In genomic region chr17:56009962-56010240, GRCm38 (mm10) we compare ENCODE assay signal across 9 mouse cellular contexts. TPM values are rescaled to one million over a fixed set of nuclear protein-coding genes. Genes with fewer than 3 reads are reported as not detected.
DNase-seq lines count a peak whose midpoint lies in the region; ATAC-seq lines count a peak whose summit lies in the region.
"Had no signal": no experiment of that assay in that cellular context is flagged by ENCODE, and none has a peak within 500 bp of the region (broad histone marks: within the 10 kb centered on the region; RNA-seq: fewer than 3 reads in every experiment).

No protein-coding gene starts in this region.

- no peaks in the 10 kb centered on the region for H3K9me3 ChIP-seq in kidney, embryonic 15.5 days (replicated peaks)
- H3K9me3 ChIP-seq in embryonic facial prominence, embryonic 12.5 days = no peaks in the 10 kb centered on the region
- no peaks in the 10 kb centered on the region for H3K9me3 ChIP-seq in intestine, embryonic 15.5 days
- H3K9me3 ChIP-seq in neural tube, embryonic 12.5 days = no peaks in the 10 kb centered on the region

- 39% methylated on average over 2 of the region's 2 CpGs for WGBS in kidney, embryonic 15.5 days
- 27% methylated on average over 2 of the region's 2 CpGs for WGBS in embryonic facial prominence, embryonic 12.5 days
- WGBS in intestine, embryonic 15.5 days = 41% methylated on average over 2 of the region's 2 CpGs
- 52% methylated on average over 2 of the region's 2 CpGs for WGBS in neural tube, embryonic 12.5 days

- H3K4me1 ChIP-seq in kidney, embryonic 15.5 days = peaks cover 37% of the 10 kb centered on the region
- peaks cover 27% of the 10 kb centered on the region for H3K4me1 ChIP-seq in embryonic facial prominence, embryonic 12.5 days
- H3K4me1 ChIP-seq in intestine, embryonic 15.5 days (replicated peaks) = peaks cover 22% of the 10 kb centered on the region
- H3K4me1 ChIP-seq in neural tube, embryonic 12.5 days = peaks cover 24% of the 10 kb centered on the region

- ATAC-seq in kidney, embryonic 15.5 days (replicated peaks; ENCODE audit: low FRiP score) = no peak
- no peak for ATAC-seq in embryonic facial prominence, embryonic 12.5 days (ENCODE audit: insufficient number of reproducible peaks, insufficient read depth, low FRiP score, low TSS enrichment)
- ATAC-seq in intestine, embryonic 15.5 days = no peak
- ATAC-seq in neural tube, embryonic 12.5 days (ENCODE audit: low FRiP score, low read depth) = no peak
- ATAC-seq in monocyte, adult 5-6 weeks (replicated peaks; ENCODE audit: insufficient number of reproducible peaks, low FRiP score, low TSS enrichment, poor library complexity, severe bottlenecking) = no peak

- H3K36me3 ChIP-seq in kidney, embryonic 15.5 days = peaks cover 35% of the 10 kb centered on the region
- H3K36me3 ChIP-seq in embryonic facial prominence, embryonic 12.5 days = peaks cover 38% of the 10 kb centered on the region
- H3K36me3 ChIP-seq in intestine, embryonic 15.5 days = peaks cover 10% of the 10 kb centered on the region
- peaks cover 36% of the 10 kb centered on the region for H3K36me3 ChIP-seq in neural tube, embryonic 12.5 days

- peak overlapping the region; percentile 94 for H3K4me3 ChIP-seq in kidney, embryonic 15.5 days (replicated peaks)
- H3K4me3 ChIP-seq in embryonic facial prominence, embryonic 12.5 days = peak overlapping the region; percentile 82
- H3K4me3 ChIP-seq in intestine, embryonic 15.5 days (replicated peaks) = peak overlapping the region; percentile 96
- H3K4me3 ChIP-seq in neural tube, embryonic 12.5 days = peak overlapping the region; percentile 68

- peak overlapping the region; percentile 92 for H3K9ac ChIP-seq in kidney, embryonic 15.5 days
- peak overlapping the region; percentile 85 for H3K9ac ChIP-seq in embryonic facial prominence, embryonic 12.5 days
- peak overlapping the region; percentile 83 for H3K9ac ChIP-seq in intestine, embryonic 15.5 days
- peak overlapping the region; percentile 73 for H3K9ac ChIP-seq in neural tube, embryonic 12.5 days

- H3K27me3 ChIP-seq in kidney, embryonic 15.5 days = no peaks in the 10 kb centered on the region
- H3K27me3 ChIP-seq in embryonic facial prominence, embryonic 12.5 days = no peaks in the 10 kb centered on the region
- H3K27me3 ChIP-seq in intestine, embryonic 15.5 days (replicated peaks) = no peaks in the 10 kb centered on the region
- no peaks in the 10 kb centered on the region for H3K27me3 ChIP-seq in neural tube, embryonic 12.5 days (replicated peaks)

- no peak for DNase-seq in kidney, postnatal 36 days
- no peak for DNase-seq in left cerebral cortex, adult 8-10 months (ENCODE audit: low spot score in 2 of 2)
- DNase-seq in cerebellum, adult 9-10 months = no peak

- H3K4me2 ChIP-seq in kidney, embryonic 15.5 days = peak overlapping the region; percentile 97
- H3K4me2 ChIP-seq in embryonic facial prominence, embryonic 12.5 days (replicated peaks) = peak overlapping the region; percentile 93
- H3K4me2 ChIP-seq in intestine, embryonic 15.5 days (replicated peaks) = peak overlapping the region; percentile 94
- H3K4me2 ChIP-seq in neural tube, embryonic 12.5 days (replicated peaks) = peak overlapping the region; percentile 93

- H3K27ac ChIP-seq in kidney, embryonic 15.5 days = peak overlapping the region; percentile 97; the same call in 1 of the 2 replicates
- peak overlapping the region; percentile 96; the same call in 1 of the 2 replicates for H3K27ac ChIP-seq in embryonic facial prominence, embryonic 12.5 days
- H3K27ac ChIP-seq in intestine, embryonic 15.5 days = no peak overlapping the region
- H3K27ac ChIP-seq in neural tube, embryonic 12.5 days = no peak overlapping the region

RNA-seq across cellular contexts. Expression of gene Mpnd, which starts 4.4 kb away (rescaled TPM):
- polyA plus RNA-seq in kidney, embryonic 15.5 days (2015; fragmentation: Nextera tagmentation; extraction: Ambion mirVana) = 97.4 and 103 TPM in 2 replicates
- 174 and 193 TPM in 2 replicates for polyA plus RNA-seq in embryonic facial prominence, embryonic 12.5 days (2016; fragmentation: Nextera tagmentation; extraction: Ambion mirVana)
- 86.3 and 95.3 TPM in 2 replicates for polyA plus RNA-seq in intestine, embryonic 15.5 days (2015; fragmentation: Nextera tagmentation; extraction: Ambion mirVana)
- 209 and 214 TPM in 2 replicates for polyA plus RNA-seq in neural tube, embryonic 12.5 days (2016; fragmentation: Nextera tagmentation; extraction: Ambion mirVana)
- 31.5 to 106 TPM (median 82.0 TPM) in 3 replicates for total RNA-seq in monocyte, adult 5-6 weeks (2017)
- total RNA-seq in left cerebral cortex, adult 8-10 months (2022) = 100 to 1,000 TPM; 107 to 123 (median 117) TPM

RNA-seq across cellular contexts. Expression of gene Stap2, which starts 4.5 kb away (rescaled TPM):
- 14.5 and 15.5 TPM in 2 replicates for polyA plus RNA-seq in kidney, embryonic 15.5 days (2015; fragmentation: Nextera tagmentation; extraction: Ambion mirVana)
- 6.4 and 8.0 TPM in 2 replicates for polyA plus RNA-seq in embryonic facial prominence, embryonic 12.5 days (2016; fragmentation: Nextera tagmentation; extraction: Ambion mirVana)
- 40.3 and 45.8 TPM in 2 replicates for polyA plus RNA-seq in intestine, embryonic 15.5 days (2015; fragmentation: Nextera tagmentation; extraction: Ambion mirVana)
- polyA plus RNA-seq in neural tube, embryonic 12.5 days (2016; fragmentation: Nextera tagmentation; extraction: Ambion mirVana) = 5.9 and 7.2 TPM in 2 replicates
- total RNA-seq in monocyte, adult 5-6 weeks (2017) = 0.29 to 1.1 TPM in 2 of 3 replicates, not detected in the other
- total RNA-seq in left cerebral cortex, adult 8-10 months (2022) = 1 to 10 TPM; 1.7 to 2.4 (median 2.1) TPM

RNA-seq across cellular contexts. Expression of gene Fsd1, which starts 23.6 kb away (rescaled TPM):
- 19.7 and 21.7 TPM in 2 replicates for polyA plus RNA-seq in kidney, embryonic 15.5 days (2015; fragmentation: Nextera tagmentation; extraction: Ambion mirVana)
- polyA plus RNA-seq in embryonic facial prominence, embryonic 12.5 days (2016; fragmentation: Nextera tagmentation; extraction: Ambion mirVana) = 52.0 and 54.7 TPM in 2 replicates
- polyA plus RNA-seq in intestine, embryonic 15.5 days (2015; fragmentation: Nextera tagmentation; extraction: Ambion mirVana) = 8.9 and 11.5 TPM in 2 replicates
- 114 and 123 TPM in 2 replicates for polyA plus RNA-seq in neural tube, embryonic 12.5 days (2016; fragmentation: Nextera tagmentation; extraction: Ambion mirVana)
- not detected in 3 replicates for total RNA-seq in monocyte, adult 5-6 weeks (2017)
- total RNA-seq in left cerebral cortex, adult 8-10 months (2022) = 10 to 100 TPM; 73.6 to 91.7 (median 81.2) TPM
- total RNA-seq: gastrocnemius, adult 18-20 months had no signal

RNA-seq across cellular contexts. Expression of gene Sh3gl1, which starts 26.5 kb away (rescaled TPM):
- polyA plus RNA-seq in kidney, embryonic 15.5 days (2015; fragmentation: Nextera tagmentation; extraction: Ambion mirVana) = 168 and 175 TPM in 2 replicates
- polyA plus RNA-seq in embryonic facial prominence, embryonic 12.5 days (2016; fragmentation: Nextera tagmentation; extraction: Ambion mirVana) = 173 and 175 TPM in 2 replicates
- 124 TPM in 2 replicates for polyA plus RNA-seq in intestine, embryonic 15.5 days (2015; fragmentation: Nextera tagmentation; extraction: Ambion mirVana)
- 134 TPM in 2 replicates for polyA plus RNA-seq in neural tube, embryonic 12.5 days (2016; fragmentation: Nextera tagmentation; extraction: Ambion mirVana)
- total RNA-seq in monocyte, adult 5-6 weeks (2017) = 22.4 to 35.7 TPM (median 23.4 TPM) in 3 replicates
- total RNA-seq in left cerebral cortex, adult 8-10 months (2022) = 10 to 100 TPM; 31.2 to 36.7 (median 34.0) TPM

RNA-seq across cellular contexts. Expression of gene Chaf1a, which starts 30.3 kb away (rescaled TPM):
- 26.9 and 30.8 TPM in 2 replicates for polyA plus RNA-seq in kidney, embryonic 15.5 days (2015; fragmentation: Nextera tagmentation; extraction: Ambion mirVana)
- 44.5 and 45.8 TPM in 2 replicates for polyA plus RNA-seq in embryonic facial prominence, embryonic 12.5 days (2016; fragmentation: Nextera tagmentation; extraction: Ambion mirVana)
- polyA plus RNA-seq in intestine, embryonic 15.5 days (2015; fragmentation: Nextera tagmentation; extraction: Ambion mirVana) = 21.4 and 22.4 TPM in 2 replicates
- polyA plus RNA-seq in neural tube, embryonic 12.5 days (2016; fragmentation: Nextera tagmentation; extraction: Ambion mirVana) = 25.3 and 29.6 TPM in 2 replicates
- 0.64 to 4.6 TPM (median 2.1 TPM) in 3 replicates for total RNA-seq in monocyte, adult 5-6 weeks (2017)
- 1 to 10 TPM; 2.6 to 3.5 (median 3.1) TPM for total RNA-seq in left cerebral cortex, adult 8-10 months (2022)

Comparison
In these comparisons a context has a peak if more than half of its experiments do, and no peak if none do; other contexts are left out.
1. H3K27ac ChIP-seq: peak in kidney, embryonic 15.5 days (single experiment) and embryonic facial prominence, embryonic 12.5 days (single experiment); none in intestine, embryonic 15.5 days (single experiment) and neural tube, embryonic 12.5 days (single experiment).
2. Peak in every context shown above with its lines, with median percentiles within 50 percentile points of each other: H3K4me2 ChIP-seq, H3K4me3 ChIP-seq and H3K9ac ChIP-seq.